Mouse (Mus musculus): ENCODE measurements around the gene Olfr203. TPM values are rescaled to one million over a fixed set of nuclear protein-coding genes. Genes with fewer than 3 reads are reported as not detected.

Gene Olfr203
- total RNA-seq (2023) = not detected

GRCm38 (mm10) chr16:59298581-59298980, at the start of gene Olfr203:
Gene Olfr203 (plus strand): TSS chr16:59298881.

GRCm38 (mm10) chr16:59272532-59272931, 26.1 kb upstream of the Olfr203 start, which contains the start of gene Olfr201:
Gene Olfr201 (minus strand): TSS chr16:59272632.

GRCm38 (mm10) chr16:59286693-59287092, 12.0 kb upstream of the Olfr203 start, which contains the start of gene Olfr202:
Gene Olfr202 (minus strand): TSS chr16:59286793.

GRCm38 (mm10) chr16:59318148-59318547, 19.5 kb downstream of the Olfr203 start, which contains the start of gene Olfr204:
Gene Olfr204 (minus strand): TSS chr16:59318248.

GRCm38 (mm10) chr16:59331038-59331437, 32.4 kb downstream of the Olfr203 start, which contains the start of gene Olfr205:
Gene Olfr205 (minus strand): TSS chr16:59331138.

GRCm38 (mm10) chr16:59349146-59349545, 50.5 kb downstream of the Olfr203 start, which contains the start of gene Olfr206:
Gene Olfr206 (minus strand): TSS chr16:59349246.

Other genes with a start within 250 kb of the Olfr203 start
- not detected for gene Olfr190, start 220.9 kb upstream of the Olfr203 start, total RNA-seq (2023)
- not detected for gene Olfr191, start 209.1 kb upstream of the Olfr203 start, total RNA-seq (2023)
- gene Olfr193, start 187.0 kb upstream of the Olfr203 start, total RNA-seq (2023) = not detected
- not detected for gene Olfr194, start 177.8 kb upstream of the Olfr203 start, total RNA-seq (2023)
- not detected for gene Olfr195, start 151.8 kb upstream of the Olfr203 start, total RNA-seq (2023)
- not detected for gene Olfr196, start 128.4 kb upstream of the Olfr203 start, total RNA-seq (2023)
- gene Olfr198, start 95.3 kb upstream of the Olfr203 start, total RNA-seq (2023) = not detected
- not detected for gene Olfr199, start 79.1 kb upstream of the Olfr203 start, total RNA-seq (2023)
- gene Olfr201, start 26.2 kb upstream of the Olfr203 start, total RNA-seq (2023) = not detected
- not detected for gene Olfr202, start 12.1 kb upstream of the Olfr203 start, total RNA-seq (2023)
- not detected for gene Olfr204, start 19.4 kb downstream of the Olfr203 start, total RNA-seq (2023)
- not detected for gene Olfr205, start 32.3 kb downstream of the Olfr203 start, total RNA-seq (2023)
- gene Olfr206, start 50.4 kb downstream of the Olfr203 start, total RNA-seq (2023) = not detected
- not detected for gene Olfr209, start 65.1 kb downstream of the Olfr203 start, total RNA-seq (2023)
- not detected for gene Gabrr3, start 108.5 kb downstream of the Olfr203 start, total RNA-seq (2023)
- 10 to 100 TPM; 42.5 to 43.3 TPM for gene Riox2, start 172.9 kb downstream of the Olfr203 start, total RNA-seq (2023)